Mouse (Mus musculus): ENCODE results near the gene Prdx2.

GRCm38 (mm10) chr8:84947241-84947545 lies 22.2 kb upstream of the Prdx2 start:
- TF ChIP-seq GATA1 (IDR thresholded peaks at IDR 0.05; ENCODE audit: borderline replicate concordance, low read length) = no peak
- TF ChIP-seq FLI1 (IDR thresholded peaks at IDR 0.05; ENCODE audit: low read length) = no peak

Measured in megakaryocyte, embryonic 14.5 days (primary cell).